Mouse (Mus musculus) embryo, embryonic 10.5 days (tissue): Measurements from ENCODE around the gene Pif1.

Source experiments
- DNase-seq: peaks from one replicate; pipeline ENCODE4 v3.0.0-alpha.2; 2015; ENCODE audit warnings: low spot score

The Pif1 gene

DNA sequence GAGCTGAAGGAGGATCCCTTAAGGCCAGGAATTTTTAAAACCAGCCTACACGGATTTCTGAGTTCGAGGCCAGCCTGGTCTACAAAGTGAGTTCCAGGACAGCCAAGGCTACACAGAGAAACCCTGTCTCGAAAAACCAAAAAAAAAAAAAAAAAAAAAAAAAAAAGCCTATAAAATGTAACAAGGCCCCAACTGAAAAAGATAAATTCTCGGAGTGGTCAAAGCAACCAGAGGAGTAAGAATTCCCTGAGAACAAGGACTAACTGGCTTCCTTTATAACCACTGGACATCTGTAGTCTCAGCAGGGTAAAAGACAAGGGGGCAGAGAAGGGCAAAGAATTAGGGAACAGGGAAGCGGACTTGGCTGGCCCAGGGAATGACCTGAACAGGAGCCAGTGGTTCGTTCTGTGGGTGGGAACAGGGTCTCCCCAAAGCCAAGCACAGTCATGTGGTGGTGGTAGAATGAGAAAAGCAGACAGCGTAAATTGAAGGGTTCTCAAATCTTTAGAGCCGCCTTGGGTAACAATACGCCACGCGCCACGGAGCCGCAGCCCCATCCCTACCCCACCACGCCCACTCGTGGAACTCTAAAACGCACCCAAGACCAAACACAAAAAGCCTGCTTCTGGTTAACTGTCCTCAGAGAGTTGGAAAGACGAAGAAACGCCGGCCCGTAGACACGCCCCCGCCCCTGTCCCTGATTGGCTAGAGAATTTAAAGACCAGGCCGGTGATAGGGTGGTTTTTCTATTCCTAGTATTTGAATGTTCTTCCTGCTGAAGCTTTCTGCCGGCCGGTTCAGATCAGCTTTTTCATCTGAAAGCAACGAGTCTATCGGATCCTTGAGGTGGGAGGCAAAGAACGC, at the start of gene Pif1:
TSS of gene Pif1 (plus strand) at position 755 of the 864 bp plus-strand sequence.
- peak; percentile 97 for DNase-seq

DNA sequence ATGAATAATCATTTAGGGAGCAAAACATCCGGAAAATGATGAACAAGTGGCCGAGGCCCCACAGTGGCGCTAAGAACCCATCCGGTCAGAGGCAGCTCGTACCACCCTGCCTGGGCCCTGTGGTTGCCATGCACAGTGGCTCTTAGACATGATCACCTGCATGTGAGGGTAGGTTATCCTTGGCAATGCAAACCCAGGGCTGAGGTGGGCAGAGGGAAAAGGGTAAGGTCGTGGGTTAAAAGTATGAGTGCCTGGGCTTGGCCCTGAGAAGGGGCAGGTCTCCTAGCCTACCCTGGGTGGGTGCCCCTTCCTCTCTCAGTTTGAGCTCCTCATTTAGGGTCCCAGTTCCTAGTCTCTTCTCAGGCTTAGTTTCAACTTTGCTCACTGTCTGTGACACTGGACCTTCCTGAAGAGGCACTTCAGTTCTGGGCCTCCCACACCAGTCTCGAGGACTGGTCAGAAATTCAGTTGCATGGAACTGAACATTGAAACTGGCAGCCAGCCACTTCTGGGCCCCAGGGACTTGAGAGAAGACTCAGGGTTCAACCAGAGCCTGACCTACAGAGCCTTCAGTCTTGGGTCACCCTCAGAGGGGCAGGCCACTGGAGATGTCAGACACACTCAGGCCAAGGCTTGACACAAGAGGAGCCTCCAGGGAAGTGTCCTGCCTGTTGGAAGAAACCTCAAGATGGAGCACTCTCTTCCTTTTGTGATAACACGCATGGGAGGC, 48.9 kb upstream of the Pif1 start:
- no peak for DNase-seq

DNA sequence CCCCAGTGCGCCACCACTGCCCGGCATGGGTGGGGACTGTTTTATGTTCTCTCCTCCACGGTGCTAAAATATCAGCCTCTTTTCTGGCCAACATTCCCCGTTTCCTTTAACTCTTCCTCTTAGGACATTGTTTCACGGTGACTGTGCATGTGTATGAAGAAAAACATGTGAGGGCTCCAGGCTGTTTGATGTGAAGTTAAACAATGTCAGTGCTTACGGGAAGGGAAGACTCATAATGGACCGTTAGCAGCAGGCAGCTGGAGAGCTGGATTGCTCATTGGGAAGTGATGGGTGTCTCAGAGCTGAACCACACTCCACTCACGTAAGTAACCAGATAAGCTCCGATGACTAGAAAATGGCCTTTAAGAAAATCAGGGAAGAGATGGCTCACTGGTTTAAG, 47.3 kb upstream of the Pif1 start:
- DNase-seq = no peak

DNA sequence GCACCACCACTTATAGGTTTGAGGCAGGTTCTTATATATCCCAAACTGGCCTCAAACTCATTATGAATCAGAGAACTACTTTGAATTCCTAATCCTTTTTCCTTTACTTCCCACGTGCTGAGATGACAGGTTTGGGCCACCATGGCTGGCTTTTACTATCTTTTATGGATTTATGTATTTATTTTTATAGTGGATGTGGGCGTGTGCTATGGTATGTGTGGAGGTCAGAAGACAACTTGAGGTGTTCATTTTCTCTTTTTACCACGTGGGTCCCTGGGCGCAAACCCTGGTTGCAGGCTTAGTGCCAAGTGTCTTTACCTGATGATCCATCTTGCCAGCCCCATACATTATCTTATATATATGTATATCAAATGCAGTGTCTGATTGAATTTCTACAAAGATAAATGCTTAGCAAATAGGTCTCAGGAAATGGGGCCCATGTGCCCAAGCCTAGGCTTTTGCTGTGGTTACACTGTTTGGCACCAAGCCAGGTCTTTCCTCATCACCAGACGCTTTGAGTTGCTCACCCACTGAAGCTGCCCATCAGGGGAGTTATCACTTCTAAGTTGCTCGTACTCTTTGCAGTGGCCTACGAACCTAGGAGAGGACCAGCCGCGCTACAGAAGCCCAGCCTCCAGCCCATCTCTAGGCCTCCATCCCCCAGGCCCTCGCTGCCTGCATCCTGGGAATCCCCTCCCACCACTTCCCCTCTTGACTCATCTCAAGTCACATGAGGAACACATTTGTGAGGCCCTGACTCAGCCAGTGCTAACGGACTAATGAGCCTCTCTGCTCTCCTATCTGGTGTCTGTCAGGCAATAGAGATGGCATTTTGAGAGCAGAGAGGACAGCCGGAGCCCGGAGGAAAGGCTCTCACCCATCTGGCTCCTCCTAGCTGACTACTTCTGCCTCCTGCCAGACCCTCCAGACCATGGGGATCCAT, 45.6 kb upstream of the Pif1 start:
- no peak for DNase-seq

DNA sequence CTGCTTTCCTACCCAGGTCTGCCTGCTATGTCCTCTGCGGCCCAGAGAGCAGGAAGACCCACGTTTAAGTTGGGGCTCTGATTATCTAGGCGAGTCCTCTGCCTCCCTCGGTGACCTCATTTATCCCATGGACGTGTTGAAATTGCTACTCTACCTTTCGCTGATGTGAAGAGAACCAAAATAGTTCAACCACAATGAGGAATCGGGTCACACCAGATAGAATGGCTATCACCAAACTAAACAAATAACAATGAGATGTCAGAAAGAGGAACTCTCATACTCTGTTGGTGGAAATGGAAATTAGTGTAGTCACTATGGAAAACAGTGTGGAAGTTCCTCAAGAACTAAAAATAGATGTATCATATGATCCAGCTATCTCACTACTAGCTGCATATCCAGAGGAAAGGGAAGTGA, 44.8 kb upstream of the Pif1 start:
- DNase-seq = no peak

DNA sequence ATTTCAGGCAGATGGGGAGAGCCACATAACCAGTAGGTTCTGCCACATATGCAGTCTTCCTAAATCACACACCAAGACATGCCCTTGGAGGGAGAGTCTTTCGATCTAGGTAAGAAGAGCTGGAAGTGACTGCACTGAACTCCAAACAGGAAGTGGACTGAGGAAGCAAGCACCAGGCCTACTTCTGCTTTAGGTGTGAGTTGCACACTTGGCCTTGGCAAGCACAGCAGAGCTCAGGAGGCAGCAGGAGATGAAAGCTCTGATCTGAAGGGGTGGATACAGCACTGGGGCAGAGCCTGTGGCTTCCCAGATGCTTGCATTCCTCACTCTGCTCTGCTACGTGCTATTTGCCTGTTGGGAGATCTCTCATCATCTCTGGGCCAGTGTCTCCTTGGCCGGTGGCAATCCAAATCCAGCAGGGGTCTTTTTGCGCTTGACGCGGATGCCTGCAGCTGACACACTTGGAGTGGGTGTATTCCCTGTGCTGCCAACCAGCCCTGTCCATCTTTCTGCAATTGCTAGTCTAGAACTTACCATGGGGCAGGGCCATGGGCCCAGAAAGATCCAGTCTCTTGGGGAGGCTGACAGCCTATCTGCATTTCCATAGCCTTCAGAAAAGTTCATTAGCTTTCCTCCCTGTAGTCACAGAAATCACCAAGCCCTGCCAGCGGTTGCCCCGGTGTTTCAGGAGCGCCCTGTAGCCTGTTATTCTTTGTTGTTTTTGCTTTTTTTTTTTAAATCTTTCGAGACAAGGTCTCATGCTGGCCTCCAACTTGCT, 41.1 kb upstream of the Pif1 start:
- DNase-seq = no peak

DNA sequence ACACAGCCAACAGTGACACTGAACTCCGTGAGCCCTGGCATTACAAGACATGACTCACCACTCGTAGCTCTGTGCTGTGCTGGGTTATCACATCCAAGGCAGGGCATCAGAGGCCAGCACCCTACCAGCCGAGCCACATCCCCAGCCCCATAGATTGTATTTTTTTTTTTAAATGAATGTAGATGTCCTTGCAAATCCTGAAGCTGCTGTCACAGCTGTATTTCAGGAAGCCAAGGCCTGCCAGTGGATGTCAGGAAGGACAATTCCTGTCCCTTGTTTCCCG, 40.6 kb upstream of the Pif1 start:
- DNase-seq = no peak

DNA sequence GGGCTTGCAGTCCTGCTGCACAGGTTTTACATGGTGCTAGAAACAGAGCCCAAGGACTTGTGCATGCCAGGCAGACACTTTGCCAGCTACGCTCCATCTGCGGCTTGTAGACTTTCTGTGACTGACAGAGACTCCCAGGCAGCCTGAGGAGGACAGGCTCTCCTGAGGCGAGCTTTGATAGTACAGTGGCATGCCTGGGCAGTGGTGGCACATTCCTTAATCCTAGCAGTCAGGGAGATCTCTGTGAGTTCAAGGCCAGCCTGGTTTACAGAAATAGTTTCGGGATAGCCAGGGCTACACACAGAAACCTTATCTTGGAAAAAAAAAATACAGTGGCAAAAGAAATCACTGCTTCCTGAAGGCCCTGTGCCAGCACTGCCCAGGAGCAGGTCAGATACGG, 39.8 kb upstream of the Pif1 start:
- DNase-seq = no peak

DNA sequence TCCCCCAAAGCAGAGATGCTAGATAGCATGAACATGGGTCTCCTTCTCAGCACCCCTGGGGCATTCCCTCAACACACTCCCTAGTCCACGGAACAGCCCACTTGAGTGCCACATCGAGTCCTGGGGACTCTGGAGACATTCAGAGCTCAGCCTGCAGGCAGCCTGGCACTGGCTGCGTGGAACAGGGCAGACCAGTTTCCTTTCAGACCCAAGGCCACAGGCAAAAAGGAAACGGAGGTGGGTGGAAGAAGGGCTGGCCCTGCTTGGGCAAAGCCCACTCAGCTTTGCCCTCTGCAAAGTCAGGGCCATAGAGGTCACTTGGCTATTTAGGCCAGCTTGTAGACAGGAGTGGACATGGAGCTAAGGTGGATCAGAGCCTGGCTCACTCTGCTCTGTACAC, 39.1 kb upstream of the Pif1 start:
- DNase-seq = no peak

DNA sequence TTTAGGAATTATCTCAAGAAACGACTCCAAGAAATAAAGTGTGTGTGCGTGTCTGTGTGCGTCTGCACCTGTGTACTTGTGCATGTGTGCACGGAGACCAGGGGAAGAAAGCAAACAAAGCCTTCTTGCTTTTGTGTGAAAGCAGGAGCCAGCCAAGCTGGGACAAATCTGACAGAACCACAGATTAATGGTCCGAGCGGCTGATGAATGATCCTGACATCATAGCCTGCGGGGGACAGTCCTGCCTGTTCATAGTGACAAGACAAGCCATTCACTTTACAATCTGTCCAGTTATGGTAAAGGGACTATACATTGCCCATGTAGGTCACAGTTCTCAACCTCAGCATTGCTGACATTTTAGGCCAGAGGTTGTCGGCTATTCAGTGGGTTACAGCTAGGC, 38.6 kb upstream of the Pif1 start:
- peak; percentile 42 for DNase-seq

DNA sequence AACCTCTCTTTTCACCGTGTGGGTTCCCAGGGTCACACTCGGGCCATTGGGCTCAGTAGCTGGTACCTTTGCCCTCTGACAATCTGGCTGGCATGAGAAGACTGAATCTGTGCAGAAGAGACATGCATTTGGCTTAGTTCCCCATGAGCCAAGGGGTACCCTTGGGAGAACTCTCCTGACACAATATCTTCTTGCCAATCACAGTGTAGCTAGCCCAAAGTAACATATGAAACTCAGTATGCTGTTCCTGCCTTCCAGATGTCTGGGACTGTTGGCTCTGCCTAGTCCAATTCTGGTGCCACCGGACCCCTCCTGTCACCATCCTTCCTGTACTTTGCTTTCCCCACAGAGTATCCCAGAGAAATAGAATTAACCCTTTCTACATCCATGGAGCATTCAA, 37.8 kb upstream of the Pif1 start:
- DNase-seq = no peak

DNA sequence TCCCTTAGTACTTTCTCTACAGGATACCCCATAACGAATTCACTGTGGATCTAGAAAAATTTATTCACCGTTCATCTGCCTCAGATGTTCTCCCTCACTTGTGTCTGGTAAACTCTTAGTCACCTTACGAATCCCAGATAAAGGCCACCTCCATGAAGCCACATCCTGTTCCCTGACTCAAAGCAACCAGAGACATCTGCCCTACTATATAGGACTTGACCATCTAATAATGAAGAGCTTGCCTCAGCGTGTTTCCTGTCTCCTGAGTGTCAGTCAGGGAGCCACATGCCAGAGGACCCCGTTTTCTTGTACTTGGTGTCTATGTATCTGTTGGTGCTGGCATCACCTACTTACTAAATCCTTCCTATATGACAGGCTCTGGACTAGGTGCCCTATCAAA, 37.3 kb upstream of the Pif1 start:
- no peak for DNase-seq

DNA sequence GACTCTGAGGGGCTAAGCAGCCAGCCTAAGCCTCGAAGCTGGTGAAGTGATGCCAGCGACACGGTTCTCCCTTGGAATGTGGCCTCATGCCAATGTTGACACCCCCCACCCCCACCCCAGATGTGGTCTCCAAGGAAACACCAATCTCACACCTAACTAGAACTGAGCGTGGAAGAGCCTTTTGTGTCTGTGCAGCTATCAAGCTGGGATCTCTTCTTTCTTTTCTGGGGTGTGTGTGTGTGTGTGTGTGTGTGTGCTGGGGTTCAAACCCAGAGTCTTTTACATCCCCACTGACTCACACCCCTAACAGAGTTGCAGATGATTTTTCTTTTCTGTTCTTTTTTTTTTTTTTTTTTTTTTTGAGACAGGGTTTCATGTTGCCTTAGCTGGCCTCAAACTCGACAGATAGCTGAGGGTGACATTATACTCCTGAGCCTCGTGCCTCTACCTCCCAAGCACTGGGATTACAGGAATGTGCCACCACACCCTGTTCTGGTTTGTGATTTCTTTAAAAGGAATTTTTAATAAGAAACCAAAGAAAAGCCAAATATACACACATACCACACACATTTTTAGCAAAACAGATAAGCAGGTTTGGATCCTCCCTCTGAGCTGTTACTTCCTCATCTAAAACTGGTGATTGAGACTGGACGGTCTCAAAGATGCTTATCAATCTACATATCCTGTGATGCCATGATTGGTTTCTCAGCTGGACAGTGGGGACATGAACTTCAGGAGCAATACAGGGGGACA, 36.7 kb upstream of the Pif1 start:
- DNase-seq = peak; percentile 24

DNA sequence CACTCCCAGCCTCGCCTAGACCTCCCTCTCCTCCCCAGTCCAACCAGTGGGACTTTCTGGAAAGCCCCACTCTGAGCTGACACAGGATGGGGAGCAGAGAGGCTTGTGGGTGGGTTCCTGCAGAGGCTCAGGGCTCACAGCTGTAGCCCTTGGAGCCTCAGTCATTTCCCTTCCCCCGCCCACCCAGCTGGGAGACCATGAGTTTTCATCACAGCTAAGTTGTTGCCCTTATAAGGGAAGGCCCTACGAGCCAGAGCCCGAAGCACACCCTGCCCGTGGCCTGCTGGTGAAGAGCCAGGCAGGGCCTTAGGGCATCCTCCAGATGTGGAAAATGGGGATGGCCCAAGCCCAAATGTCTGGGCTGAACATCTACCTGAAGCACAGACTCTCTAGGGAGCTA, 35.9 kb upstream of the Pif1 start:
- peak; percentile 81 for DNase-seq

DNA sequence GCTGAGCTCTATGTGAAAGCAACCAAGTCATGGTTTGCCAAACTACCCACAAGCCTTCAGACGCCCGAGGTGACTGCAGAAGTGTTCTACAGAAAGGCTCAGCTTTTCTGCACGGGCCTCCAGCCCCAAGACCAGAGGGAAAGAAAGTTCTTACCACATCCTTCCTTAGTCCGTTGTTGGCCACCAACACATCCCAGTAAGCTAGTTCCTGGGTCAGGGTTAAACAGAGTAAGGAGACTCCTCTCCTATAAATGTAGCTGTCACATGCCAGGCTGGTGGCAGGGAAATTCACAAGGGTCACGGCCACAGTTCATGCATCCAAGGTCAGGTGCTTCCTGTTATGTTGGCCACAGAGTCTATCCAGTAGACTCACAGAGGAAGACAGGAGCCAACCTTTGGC, 34.8 kb upstream of the Pif1 start:
- DNase-seq = no peak

DNA sequence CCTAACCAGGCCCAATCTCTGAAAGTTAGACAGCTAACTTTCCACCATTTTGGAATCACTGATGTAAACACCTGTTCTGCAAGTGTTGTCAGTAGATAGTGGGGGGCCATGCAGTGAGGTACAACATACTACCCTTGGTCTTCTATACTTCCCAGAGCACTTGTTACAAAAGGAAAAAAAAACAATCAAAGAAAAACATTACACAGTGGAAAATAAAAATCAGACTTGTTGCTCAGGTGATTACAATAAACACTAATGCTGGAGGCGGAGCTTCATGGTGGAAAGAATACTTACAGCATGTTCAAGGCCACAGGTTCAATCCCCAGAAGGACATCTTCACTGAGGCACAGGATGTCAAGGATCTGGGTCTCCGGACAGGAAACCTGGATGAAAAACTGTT, 34.2 kb upstream of the Pif1 start:
- no peak for DNase-seq

DNA sequence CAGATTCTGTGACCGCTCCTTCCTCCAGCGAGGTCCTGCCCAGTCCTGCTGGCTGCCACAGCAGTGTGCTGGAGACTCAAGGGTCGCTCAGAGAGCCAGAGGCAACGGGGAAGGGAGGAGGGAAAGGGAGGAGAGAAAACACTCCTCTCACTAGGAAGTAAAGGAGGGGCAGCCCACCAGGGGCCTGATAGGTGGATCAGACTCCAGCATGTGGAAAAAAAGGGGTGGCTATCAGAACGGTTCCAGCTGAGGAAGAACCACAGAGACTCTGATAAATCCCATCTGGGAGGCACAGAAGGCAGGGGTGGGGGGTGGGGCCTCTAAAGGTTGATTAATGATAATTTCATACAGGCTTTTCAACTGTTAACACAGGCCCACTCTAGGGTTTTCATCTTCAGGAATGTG, 32.0 kb upstream of the Pif1 start:
- peak; percentile 72 for DNase-seq

DNA sequence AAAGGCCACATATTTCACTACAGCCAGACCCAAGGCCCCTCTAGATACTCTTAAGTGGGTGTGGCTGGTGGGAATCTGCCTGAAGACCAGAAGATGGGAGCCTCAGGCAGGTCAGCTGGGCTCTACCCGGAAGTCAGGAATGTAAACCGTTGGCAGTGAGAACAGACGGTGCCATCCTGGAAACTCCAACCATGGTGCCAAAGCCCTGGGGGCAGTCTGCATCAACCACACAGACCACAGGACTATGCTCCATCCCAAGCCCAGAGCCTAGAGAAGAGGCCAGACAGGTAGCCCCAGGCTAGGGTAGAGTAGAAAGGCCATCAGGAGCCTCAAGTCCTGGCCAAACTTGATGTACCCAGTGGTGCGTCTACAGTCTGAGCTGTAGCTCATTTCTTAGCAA, 31.3 kb upstream of the Pif1 start:
- no peak for DNase-seq

DNA sequence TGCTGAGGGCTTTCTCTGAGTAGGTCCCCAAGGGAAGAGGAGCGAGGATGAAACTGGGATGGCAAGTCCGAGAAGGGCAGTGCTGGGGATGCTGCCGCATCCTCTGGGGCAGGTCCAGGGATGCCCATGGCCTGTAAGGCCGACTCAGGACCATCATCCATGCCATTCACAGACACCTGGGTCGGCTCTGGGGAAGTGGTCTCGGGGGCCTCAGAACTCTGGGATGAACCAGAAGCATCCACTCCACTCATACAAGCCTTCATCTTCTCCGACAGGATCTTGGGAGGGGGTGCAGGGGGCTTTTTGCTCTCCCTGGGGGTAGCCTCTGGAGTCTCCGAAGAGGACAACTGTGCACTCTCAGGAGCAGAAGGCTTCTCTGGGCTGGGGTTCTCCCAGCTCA, 30.6 kb upstream of the Pif1 start:
- DNase-seq = no peak

DNA sequence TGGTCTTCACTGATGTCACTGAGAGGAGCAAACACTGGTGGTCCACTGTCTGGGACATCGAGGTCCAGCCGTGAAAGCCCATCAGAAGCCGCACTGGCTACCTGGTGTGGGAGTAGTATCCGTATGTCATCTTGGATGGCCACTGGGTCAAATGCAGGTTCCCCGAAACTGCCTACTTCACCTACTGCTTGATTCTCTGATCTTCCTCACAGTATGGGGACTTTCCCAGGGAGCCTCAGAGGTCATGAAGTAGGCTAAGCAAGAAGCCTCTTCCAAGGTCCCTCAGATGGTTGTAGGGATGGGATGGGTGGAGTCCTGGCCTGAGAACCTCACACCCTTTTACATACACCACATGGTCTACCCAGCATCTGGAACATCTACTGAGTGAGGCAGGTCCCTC, 30.0 kb upstream of the Pif1 start:
- DNase-seq = no peak

DNA sequence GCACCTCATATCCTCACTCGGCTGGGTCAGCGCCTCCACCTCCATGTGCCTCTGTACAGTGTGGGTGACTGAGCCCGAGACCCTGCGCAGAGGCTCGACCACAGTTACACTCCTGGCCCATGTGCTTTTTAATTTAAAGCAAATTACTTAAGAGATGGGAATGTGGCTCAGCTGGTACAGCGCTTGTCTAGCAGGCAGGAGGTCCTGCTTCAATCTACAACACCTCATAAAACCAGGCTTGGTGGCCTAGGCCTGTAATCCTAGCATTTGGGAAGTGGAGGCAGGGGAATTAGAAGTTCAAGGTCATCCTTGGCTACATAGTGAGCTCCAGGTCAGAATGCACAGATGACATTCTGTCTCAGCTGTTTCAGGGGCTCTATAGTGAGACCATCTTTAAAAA, 28.2 kb upstream of the Pif1 start:
- DNase-seq = no peak
